Mouse (Mus musculus): ENCODE data around the gene Tff1.

Gene Tff1

GRCm38 (mm10) chr17:31152966-31153499 lies 12.0 kb downstream of the Tff1 start:
- DNase-seq (ENCODE audit: low spot score): no peak

- DNase-seq (ENCODE audit: low spot score): no peak
Observed at GRCm38 (mm10) chr17:31152512-31152911, 12.6 kb downstream of the Tff1 start.

GRCm38 (mm10) chr17:31145998-31146397 lies 19.1 kb downstream of the Tff1 start:
- DNase-seq (ENCODE audit: low spot score): no peak

- DNase-seq (ENCODE audit: low spot score): no peak
Observed at GRCm38 (mm10) chr17:31144040-31145037, 20.7 kb downstream of the Tff1 start, which contains the start of gene Tff2. Gene Tff2, minus strand, starts transcription at chr17:31144282.

- DNase-seq (ENCODE audit: low spot score): no peak
Observed at GRCm38 (mm10) chr17:31142116-31142515, 23.0 kb downstream of the Tff1 start.

- DNase-seq (ENCODE audit: low spot score): peak; percentile 43
Observed at GRCm38 (mm10) chr17:31138398-31138797, 26.7 kb downstream of the Tff1 start.

GRCm38 (mm10) chr17:31136821-31137220 lies 28.3 kb downstream of the Tff1 start:
- DNase-seq (ENCODE audit: low spot score): no peak

- DNase-seq (ENCODE audit: low spot score): no peak
Observed at GRCm38 (mm10) chr17:31136291-31136690, 28.8 kb downstream of the Tff1 start.

- no peak for DNase-seq (ENCODE audit: low spot score)
Observed at GRCm38 (mm10) chr17:31134913-31135312, 30.2 kb downstream of the Tff1 start.

- no peak for DNase-seq (ENCODE audit: low spot score)
Observed at GRCm38 (mm10) chr17:31133776-31134175, 31.3 kb downstream of the Tff1 start.

- DNase-seq (ENCODE audit: low spot score): no peak
Observed at GRCm38 (mm10) chr17:31131269-31131821, 33.7 kb downstream of the Tff1 start.

GRCm38 (mm10) chr17:31129452-31129851 lies 35.6 kb downstream of the Tff1 start, which contains the start of gene Tff3:
Gene Tff3, minus strand, starts transcription at chr17:31129646.
- no peak for DNase-seq (ENCODE audit: low spot score)

- DNase-seq (ENCODE audit: low spot score): no peak
Observed at GRCm38 (mm10) chr17:31128708-31129318, 36.3 kb downstream of the Tff1 start.

- DNase-seq (ENCODE audit: low spot score): no peak
Observed at GRCm38 (mm10) chr17:31125548-31126266, 39.4 kb downstream of the Tff1 start.

GRCm38 (mm10) chr17:31121975-31122374 lies 43.1 kb downstream of the Tff1 start:
- DNase-seq (ENCODE audit: low spot score): peak; percentile 33

- DNase-seq (ENCODE audit: low spot score): peak; percentile 53
Observed at GRCm38 (mm10) chr17:31119429-31119828, 45.6 kb downstream of the Tff1 start.

- DNase-seq (ENCODE audit: low spot score): no peak
Observed at GRCm38 (mm10) chr17:31117946-31118345, 47.1 kb downstream of the Tff1 start.

- no peak for DNase-seq (ENCODE audit: low spot score)
Observed at GRCm38 (mm10) chr17:31116063-31116462, 49.0 kb downstream of the Tff1 start.

GRCm38 (mm10) chr17:31113191-31113856 lies 51.8 kb downstream of the Tff1 start:
- DNase-seq (ENCODE audit: low spot score): no peak

Data from spleen, adult 12 weeks (tissue).